Mouse (Mus musculus): ENCODE measurements around the gene Ttc36. TPM values are rescaled to one million over a fixed set of nuclear protein-coding genes. Genes with fewer than 3 reads are reported as not detected.

The Ttc36 gene
- polyA plus RNA-seq, 1 experiment from 2014 or later: not detected

DNA sequence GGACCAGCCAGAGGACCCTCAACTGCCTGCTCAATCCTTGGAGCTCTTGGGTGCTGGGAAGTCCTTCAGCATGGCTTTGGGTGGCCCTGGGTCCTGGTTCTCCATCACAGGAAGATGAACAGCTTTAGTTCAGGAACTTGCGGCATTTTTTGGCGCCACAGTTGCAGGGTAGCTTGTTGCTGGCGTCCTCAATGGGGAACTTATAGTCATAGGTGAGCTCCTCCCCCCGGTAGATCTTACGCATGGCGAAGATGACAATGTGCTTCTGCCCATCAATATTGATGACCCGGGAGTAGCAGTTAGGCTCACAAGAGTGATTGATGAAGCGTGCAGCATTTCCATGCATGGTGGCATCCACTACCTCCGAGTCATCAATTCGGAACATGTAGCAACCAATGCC, 4.9 kb upstream of the Ttc36 start:
- Histone ChIP-seq H3K9ac (no peak overlapping the region), H3K27me3 (replicated peaks) (no peaks in the 10 kb centered on the region), H3K4me2 (no peak overlapping the region), H3K4me1 (no peaks in the 10 kb centered on the region), H3K4me3 (no peak overlapping the region), H3K27ac (no peak overlapping the region), H3K36me3 (replicated peaks) (peaks cover 64% of the 10 kb centered on the region), H3K9me3 (no peaks in the 10 kb centered on the region)
- no peak for ATAC-seq (replicated peaks)
- 95% methylated on average over 10 of the region's 10 CpGs for WGBS

- ATAC-seq (replicated peaks): no peak
- H3K36me3 ChIP-seq (replicated peaks): peaks cover 59% of the 10 kb centered on the region
- no peaks in the 10 kb centered on the region for H3K27me3 ChIP-seq (replicated peaks)
- H3K27ac ChIP-seq: no peak overlapping the region
- no peak overlapping the region for H3K9ac ChIP-seq
- H3K4me1 ChIP-seq: no peaks in the 10 kb centered on the region
- H3K9me3 ChIP-seq: no peaks in the 10 kb centered on the region
- no peak overlapping the region for H3K4me2 ChIP-seq
- no peak overlapping the region for H3K4me3 ChIP-seq
- 74% methylated on average over 5 of the region's 5 CpGs for WGBS
Observed at GRCm38 (mm10) chr9:44807141-44807540, 4.3 kb upstream of the Ttc36 start.

DNA sequence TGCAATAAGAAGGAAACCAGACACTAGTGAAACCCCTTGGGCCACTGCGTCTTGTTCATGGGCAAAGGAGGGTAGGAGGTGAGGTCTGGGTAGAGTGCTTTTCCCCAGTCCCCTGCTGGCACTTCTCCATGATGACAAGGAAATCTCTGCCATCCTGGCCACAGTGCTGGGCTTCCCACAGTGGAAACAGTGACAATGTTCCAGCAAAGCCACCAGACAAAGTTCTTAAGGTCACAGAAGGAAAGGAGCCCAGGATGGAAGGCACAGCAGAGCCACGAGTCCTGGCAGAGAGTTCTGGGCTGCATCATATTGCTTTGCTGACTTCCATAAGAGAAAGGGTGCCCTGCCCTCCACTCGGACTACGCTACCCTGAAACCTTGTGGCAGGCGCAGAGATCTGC, 2.7 kb upstream of the Ttc36 start:
- Histone ChIP-seq H3K4me2 (no peak overlapping the region), H3K27ac (no peak overlapping the region), H3K4me1 (no peaks in the 10 kb centered on the region), H3K9ac (no peak overlapping the region), H3K36me3 (replicated peaks) (peaks cover 47% of the 10 kb centered on the region), H3K4me3 (no peak overlapping the region), H3K27me3 (replicated peaks) (peaks cover 7% of the 10 kb centered on the region; the same call in 1 of the 2 replicates), H3K9me3 (no peaks in the 10 kb centered on the region)
- WGBS: 93% methylated on average over 5 of the region's 5 CpGs
- no peak for ATAC-seq (replicated peaks)

- Histone ChIP-seq H3K27me3 (replicated peaks) (peaks cover 7% of the 10 kb centered on the region; the same call in 1 of the 2 replicates), H3K4me2 (no peak overlapping the region), H3K36me3 (replicated peaks) (peaks cover 38% of the 10 kb centered on the region), H3K9me3 (no peaks in the 10 kb centered on the region), H3K4me1 (peaks cover 8% of the 10 kb centered on the region), H3K27ac (no peak overlapping the region), H3K4me3 (no peak overlapping the region), H3K9ac (no peak overlapping the region)
- 93% methylated on average over 10 of the region's 10 CpGs for WGBS
- no peak for ATAC-seq (replicated peaks)
Observed at GRCm38 (mm10) chr9:44804678-44805077, 1.8 kb upstream of the Ttc36 start.

DNA sequence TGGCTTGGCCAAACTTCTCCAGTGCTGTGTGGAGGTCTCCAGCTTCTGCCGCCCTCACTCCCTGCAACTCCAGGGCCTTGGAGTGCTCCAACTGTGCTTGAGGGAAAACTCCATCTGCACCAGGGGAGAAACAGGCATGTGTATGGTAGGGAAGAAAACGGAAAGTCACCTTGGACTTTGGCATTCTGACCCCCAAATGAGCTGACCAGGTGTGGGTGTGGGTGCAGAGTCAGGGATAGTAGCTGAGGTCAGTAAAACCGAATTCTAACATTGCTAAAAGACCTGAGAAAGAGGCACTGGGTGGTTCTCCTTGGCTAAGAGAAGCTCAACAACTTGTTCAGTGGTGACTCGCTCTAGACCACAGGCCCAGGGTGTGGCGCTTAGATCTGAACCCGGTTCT, 1.2 kb downstream of the Ttc36 start:
- Histone ChIP-seq H3K4me2 (no peak overlapping the region), H3K27me3 (replicated peaks) (peaks cover 12% of the 10 kb centered on the region; the same call in 1 of the 2 replicates), H3K9me3 (no peaks in the 10 kb centered on the region), H3K9ac (no peak overlapping the region), H3K4me3 (no peak overlapping the region), H3K36me3 (replicated peaks) (peaks cover 9% of the 10 kb centered on the region), H3K27ac (no peak overlapping the region), H3K4me1 (peaks cover 21% of the 10 kb centered on the region)
- no peak for ATAC-seq (replicated peaks)
- WGBS: 88% methylated on average over 6 of the region's 6 CpGs

GRCm38 (mm10) chr9:44799958-44800324, 2.9 kb downstream of the Ttc36 start:
- H3K4me2 ChIP-seq: peak overlapping the region; percentile 90
- H3K36me3 ChIP-seq (replicated peaks): no peaks in the 10 kb centered on the region; the same call in 1 of the 2 replicates
- H3K27ac ChIP-seq: peak overlapping the region; percentile 72; the same call in 1 of the 2 replicates
- peak overlapping the region; percentile 62 for H3K9ac ChIP-seq
- 35% methylated on average over 9 of the region's 9 CpGs for WGBS
- H3K9me3 ChIP-seq: no peaks in the 10 kb centered on the region
- no peak for ATAC-seq (replicated peaks)
- peaks cover 12% of the 10 kb centered on the region; the same call in 1 of the 2 replicates for H3K27me3 ChIP-seq (replicated peaks)
- H3K4me3 ChIP-seq: peak overlapping the region; percentile 60
- H3K4me1 ChIP-seq: peaks cover 21% of the 10 kb centered on the region

- Histone ChIP-seq H3K4me1 (peaks cover 21% of the 10 kb centered on the region), H3K4me3 (peak within 1 kb of the TSS; percentile 60), H3K9me3 (no peaks in the 10 kb centered on the region), H3K36me3 (replicated peaks) (no peaks in the 10 kb centered on the region), H3K27ac (peak within 1 kb of the TSS; percentile 72), H3K27me3 (replicated peaks) (peaks cover 12% of the 10 kb centered on the region; the same call in 1 of the 2 replicates), H3K4me2 (peak within 1 kb of the TSS; percentile 90), H3K9ac (peak within 1 kb of the TSS; percentile 62)
- under 1% methylated on average over 75 of the region's 75 CpGs for WGBS
- peak; percentile 98 for ATAC-seq (replicated peaks)
Observed at GRCm38 (mm10) chr9:44799102-44799957, 3.5 kb downstream of the Ttc36 start, which contains the start of gene Tmem25. TSS of gene Tmem25 (minus strand) at chr9:44799307.

GRCm38 (mm10) chr9:44798298-44798697, 4.6 kb downstream of the Ttc36 start:
- no peak overlapping the region for H3K27ac ChIP-seq

DNA sequence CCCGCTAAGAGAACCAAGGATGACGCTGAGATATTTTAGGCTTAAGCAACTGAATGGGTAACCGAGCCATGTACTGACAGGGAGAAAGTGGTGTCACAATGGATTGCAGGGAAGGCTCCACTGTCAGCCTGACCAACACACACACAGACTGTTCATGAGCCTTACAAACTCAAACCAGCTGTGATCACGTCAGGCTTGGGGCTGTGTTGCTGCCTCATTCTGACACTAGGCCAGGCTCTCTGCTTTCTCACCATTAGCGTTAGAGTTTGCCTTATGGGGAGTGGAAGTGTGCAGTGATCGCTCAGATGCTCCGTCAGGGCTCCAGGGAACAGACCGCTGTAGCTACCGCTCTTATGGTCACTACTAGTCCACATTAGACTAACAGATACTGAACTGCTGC, 10.0 kb downstream of the Ttc36 start:
- Histone ChIP-seq H3K27ac (no peak overlapping the region), H3K4me3 (no peak overlapping the region), H3K9me3 (no peaks in the 10 kb centered on the region), H3K36me3 (replicated peaks) (peaks cover 42% of the 10 kb centered on the region), H3K27me3 (replicated peaks) (0 out of 2 replicates have a peak, but pooled peaks cover under 1% of the 10 kb centered on the region), H3K4me1 (peaks cover under 1% of the 10 kb centered on the region; the same call in 1 of the 2 replicates), H3K4me2 (no peak overlapping the region), H3K9ac (no peak overlapping the region)
- 77% methylated on average over 9 of the region's 9 CpGs for WGBS
- no peak for ATAC-seq (replicated peaks)

More at GRCm38 (mm10) chr9:44798298-44798697, 4.6 kb downstream of the Ttc36 start:
- H3K4me1 ChIP-seq: peaks cover 21% of the 10 kb centered on the region
- 56% methylated on average over 7 of the region's 7 CpGs for WGBS
- ATAC-seq (replicated peaks): no peak
- H3K9me3 ChIP-seq: no peaks in the 10 kb centered on the region
- peaks cover 12% of the 10 kb centered on the region; the same call in 1 of the 2 replicates for H3K27me3 ChIP-seq (replicated peaks)
- H3K4me2 ChIP-seq: peak overlapping the region; percentile 90
- peak overlapping the region; percentile 62; the same call in 1 of the 2 replicates for H3K9ac ChIP-seq
- H3K4me3 ChIP-seq: peak overlapping the region; percentile 60
- no peaks in the 10 kb centered on the region for H3K36me3 ChIP-seq (replicated peaks)

DNA sequence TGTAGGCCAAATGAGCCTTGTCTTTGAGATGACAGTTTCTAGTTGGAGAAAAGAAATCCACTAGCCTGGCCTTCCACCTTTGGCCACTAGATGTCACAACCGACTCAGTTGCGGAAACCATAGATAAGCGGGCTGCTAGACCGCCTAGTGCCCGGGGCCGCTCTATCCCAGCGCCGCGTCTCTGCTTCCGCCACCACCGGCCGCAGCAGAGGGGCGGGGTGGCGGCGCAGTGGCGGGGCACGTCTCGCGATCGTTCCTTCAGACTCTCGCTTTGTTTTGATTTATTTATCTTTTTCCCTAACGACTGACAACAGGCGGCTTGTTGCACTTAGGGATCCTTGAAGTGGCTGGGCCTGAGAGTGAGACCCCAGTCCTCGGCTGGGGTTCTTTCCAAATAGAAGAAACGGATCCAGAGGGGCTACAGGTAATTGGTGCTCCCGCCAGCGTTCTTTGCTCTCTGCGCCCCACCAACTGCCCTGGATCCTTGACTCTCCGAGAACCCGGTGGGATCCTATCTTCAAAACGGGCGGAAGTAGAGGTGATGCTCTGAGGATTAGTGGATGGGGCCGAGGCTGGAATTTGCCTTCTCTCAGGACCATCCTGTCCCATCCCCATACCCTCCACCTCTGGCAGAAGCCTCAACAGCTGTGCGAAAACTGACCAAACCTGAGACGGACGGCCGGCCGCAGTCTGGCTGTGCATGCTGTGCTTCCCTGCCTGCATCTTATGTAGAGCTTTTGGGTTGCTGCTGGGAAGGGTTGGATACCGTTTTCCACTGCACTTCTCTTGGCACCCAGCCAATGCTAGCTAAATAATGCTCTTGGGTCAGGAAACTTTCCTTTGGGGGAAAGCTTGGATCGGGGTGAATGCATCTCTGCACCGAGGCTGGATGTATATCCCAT, 29.9 kb downstream of the Ttc36 start:
- peak overlapping the region; percentile 91 for H3K9ac ChIP-seq
- H3K4me3 ChIP-seq: peak overlapping the region; percentile 74
- no peaks in the 10 kb centered on the region for H3K27me3 ChIP-seq (replicated peaks)
- WGBS: under 1% methylated on average over 41 of the region's 41 CpGs
- H3K9me3 ChIP-seq: no peaks in the 10 kb centered on the region
- H3K36me3 ChIP-seq (replicated peaks): 0 out of 2 replicates have a peak, but pooled peaks cover 7% of the 10 kb centered on the region
- H3K27ac ChIP-seq: peak overlapping the region; percentile 89
- peak overlapping the region; percentile 76 for H3K4me2 ChIP-seq
- peak; percentile 99 for ATAC-seq (replicated peaks)
- peaks cover 20% of the 10 kb centered on the region for H3K4me1 ChIP-seq

- WGBS: 28% methylated on average over 5 of the region's 5 CpGs
- Histone ChIP-seq H3K4me2 (0 out of 2 replicates have a peak overlapping the region, but pooled peaks have one; percentile 76), H3K9ac (no peak overlapping the region), H3K4me1 (peaks cover 20% of the 10 kb centered on the region), H3K9me3 (no peaks in the 10 kb centered on the region), H3K4me3 (peak overlapping the region; percentile 74), H3K27ac (peak overlapping the region; percentile 89), H3K36me3 (replicated peaks) (0 out of 2 replicates have a peak, but pooled peaks cover 7% of the 10 kb centered on the region), H3K27me3 (replicated peaks) (no peaks in the 10 kb centered on the region)
- no peak for ATAC-seq (replicated peaks)
Observed at GRCm38 (mm10) chr9:44772392-44772749, 30.5 kb downstream of the Ttc36 start.

DNA sequence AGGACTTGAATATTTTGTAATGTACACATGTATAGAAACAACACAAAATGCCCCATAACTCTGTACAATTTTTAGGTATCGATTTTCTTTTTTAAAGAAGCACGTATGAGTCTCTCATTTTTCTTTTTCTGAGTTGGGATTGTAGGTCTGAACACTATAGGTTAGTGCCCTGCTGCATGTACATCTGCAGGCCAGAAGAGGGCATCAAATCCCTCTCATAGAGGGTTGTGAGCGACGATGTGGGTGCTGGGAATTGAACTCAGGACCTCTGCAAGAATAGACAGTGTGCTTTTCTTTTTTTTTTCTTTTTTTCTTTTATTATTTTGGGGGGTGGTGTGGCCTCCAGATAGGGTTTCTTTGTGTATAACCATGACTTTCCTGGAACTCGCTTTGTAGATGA, 31.5 kb downstream of the Ttc36 start:
- Histone ChIP-seq H3K27ac (no peak overlapping the region), H3K4me1 (peaks cover 25% of the 10 kb centered on the region), H3K9ac (no peak overlapping the region), H3K36me3 (replicated peaks) (0 out of 2 replicates have a peak, but pooled peaks cover 7% of the 10 kb centered on the region), H3K9me3 (no peaks in the 10 kb centered on the region), H3K4me3 (no peak overlapping the region), H3K4me2 (no peak overlapping the region), H3K27me3 (replicated peaks) (no peaks in the 10 kb centered on the region)
- ATAC-seq (replicated peaks): no peak
- WGBS: 92% methylated on average over 5 of the region's 5 CpGs
